Mouse (Mus musculus) brain, embryonic 14.5 days (tissue): ENCODE measurements at regions not wholly inside any gene's neighbourhood (a gene's known extent, or its start where the extent isn't known, plus 50 kb on each side); places are given as distances from the start of the nearest gene placed in this dataset.

Source experiments
- DNase-seq: peaks from one replicate; pipeline ENCODE4 v3.0.0-alpha.2; 2011; ENCODE audit warnings: low read depth
- CTCF ChIP-seq: fragments of 200-500 bp; IDR thresholded peaks from 2 replicates; pipeline ENCODE4 v1.5.1; 2012; ENCODE audit warnings: inconsistent platforms, mild to moderate bottlenecking, moderate library complexity, borderline replicate concordance; ENCODE audit not compliant: insufficient read depth, insufficient read length; ENCODE audit errors: extremely low read depth
- POLR2A ChIP-seq: fragments of 200-500 bp; IDR thresholded peaks from 2 replicates; pipeline ENCODE4 v1.6.1; 2012; ENCODE audit warnings: mild to moderate bottlenecking, inconsistent platforms, borderline replicate concordance; ENCODE audit not compliant: poor library complexity, insufficient read depth, insufficient read length, severe bottlenecking; ENCODE audit errors: extremely low read depth

- no peak for TF ChIP-seq CTCF
- TF ChIP-seq POLR2A: no peak
- peak; percentile 96 for DNase-seq
Measured at GRCm38 (mm10) chr8:90536196-90536640, 188.1 kb upstream of the Tox3 start.

GRCm38 (mm10) chr8:90535515-90536156, 187.5 kb upstream of the Tox3 start:
- TF ChIP-seq CTCF (no peak), POLR2A (no peak)
- DNase-seq: peak; percentile 91

- no peak for TF ChIP-seq POLR2A
- TF ChIP-seq CTCF: no peak
- no peak for DNase-seq
Measured at GRCm38 (mm10) chr8:90521393-90521792, 173.2 kb upstream of the Tox3 start.

- peak; percentile 95 for DNase-seq
- TF ChIP-seq POLR2A: no peak
- TF ChIP-seq CTCF: no peak
Measured at GRCm38 (mm10) chr8:90520186-90520585, 172.0 kb upstream of the Tox3 start.

- DNase-seq: peak; percentile 63
- TF ChIP-seq CTCF (no peak), POLR2A (no peak)
Measured at GRCm38 (mm10) chr8:90519567-90519966, 171.4 kb upstream of the Tox3 start.

- no peak for TF ChIP-seq CTCF
- TF ChIP-seq POLR2A: no peak
- no peak for DNase-seq
Measured at GRCm38 (mm10) chr8:90514191-90514590, 166.0 kb upstream of the Tox3 start.

GRCm38 (mm10) chr8:90513601-90514000, 165.5 kb upstream of the Tox3 start:
- DNase-seq: peak; percentile 44

GRCm38 (mm10) chr8:90513102-90513501, 165.0 kb upstream of the Tox3 start:
- DNase-seq: peak; percentile 80
- no peak for TF ChIP-seq CTCF
- no peak for TF ChIP-seq POLR2A

More at GRCm38 (mm10) chr8:90513601-90514000, 165.5 kb upstream of the Tox3 start:
- TF ChIP-seq POLR2A: no peak

GRCm38 (mm10) chr8:90512594-90512993, 164.5 kb upstream of the Tox3 start:
- no peak for TF ChIP-seq CTCF
- no peak for TF ChIP-seq POLR2A

GRCm38 (mm10) chr8:90504521-90504920, 156.4 kb upstream of the Tox3 start:
- DNase-seq: no peak
- no peak for TF ChIP-seq POLR2A
- TF ChIP-seq CTCF: no peak

More at GRCm38 (mm10) chr8:90512594-90512993, 164.5 kb upstream of the Tox3 start:
- DNase-seq: peak; percentile 51

- no peak for TF ChIP-seq POLR2A
Measured at GRCm38 (mm10) chr8:90503306-90503705, 155.2 kb upstream of the Tox3 start.

GRCm38 (mm10) chr8:90502879-90503278, 154.7 kb upstream of the Tox3 start:
- DNase-seq: no peak
- no peak for TF ChIP-seq POLR2A
- TF ChIP-seq CTCF: no peak

More at GRCm38 (mm10) chr8:90503306-90503705, 155.2 kb upstream of the Tox3 start:
- DNase-seq: no peak
